Mouse (Mus musculus): ENCODE results near the gene Samd4b. TPM values are rescaled to one million over a fixed set of nuclear protein-coding genes. Genes with fewer than 3 reads are reported as not detected.
A peak's percentile ranks its signal among the peaks of the same experiment; 100 is the strongest.

Gene Samd4b
- polyA plus RNA-seq, 1 experiment from 2014 or later: 26.8 TPM

DNA sequence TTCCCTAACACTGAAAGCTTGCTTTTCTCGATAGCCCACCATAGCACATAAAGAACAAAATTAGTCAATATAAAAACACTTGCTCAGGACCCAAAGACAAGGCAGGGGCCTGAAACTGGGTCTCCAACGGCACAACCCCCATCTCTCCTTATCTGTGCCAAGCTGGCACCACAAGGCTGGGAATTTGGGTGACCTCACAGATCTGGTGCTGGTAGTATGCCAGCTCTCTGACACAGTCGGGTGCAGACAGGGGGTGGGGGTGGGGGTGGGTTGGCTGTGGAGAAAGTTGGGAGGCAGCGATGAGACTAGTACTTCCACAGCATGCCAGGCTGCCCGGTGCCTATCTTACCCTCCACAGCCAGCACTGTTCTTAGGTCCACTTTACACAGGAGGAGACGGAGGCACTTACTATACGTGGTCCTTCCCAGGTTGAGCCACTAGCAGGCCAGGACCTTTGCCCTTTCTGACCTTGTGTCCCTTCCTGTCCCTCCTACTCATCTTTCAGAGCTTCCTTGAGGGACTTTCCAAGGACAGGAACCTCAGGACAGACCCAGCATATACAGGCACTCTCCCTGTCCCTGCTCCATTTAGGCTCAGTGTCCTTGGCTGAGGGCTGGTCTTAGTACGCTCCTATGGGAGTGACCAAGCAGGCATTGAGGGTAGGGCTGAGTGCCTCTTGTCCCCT, 2.1 kb downstream of the Samd4b start:
- ATAC-seq (ENCODE audit: low FRiP score) (no peak), DNase-seq (ENCODE audit: low spot score) (no peak)
- Histone ChIP-seq H3K4me1 (replicated peaks; ENCODE audit: control insufficient read depth, insufficient read depth, low read length) (peaks cover 32% of the 10 kb centered on the region), H3K4me2 (replicated peaks) (peak overlapping the region; percentile 93), H3K36me3 (replicated peaks; ENCODE audit: control insufficient read depth, insufficient read depth) (no peaks in the 10 kb centered on the region), H3K9ac (no peak overlapping the region), H3K4me3 (replicated peaks; ENCODE audit: low read length) (no peak overlapping the region), H3K9me3 (ENCODE audit: control insufficient read depth, low read length) (no peaks in the 10 kb centered on the region), H3K27ac (no peak overlapping the region), H3K27me3 (ENCODE audit: control insufficient read depth, insufficient read depth, low read length) (no peaks in the 10 kb centered on the region)
- WGBS: 73% methylated on average over 8 of the region's 8 CpGs

DNA sequence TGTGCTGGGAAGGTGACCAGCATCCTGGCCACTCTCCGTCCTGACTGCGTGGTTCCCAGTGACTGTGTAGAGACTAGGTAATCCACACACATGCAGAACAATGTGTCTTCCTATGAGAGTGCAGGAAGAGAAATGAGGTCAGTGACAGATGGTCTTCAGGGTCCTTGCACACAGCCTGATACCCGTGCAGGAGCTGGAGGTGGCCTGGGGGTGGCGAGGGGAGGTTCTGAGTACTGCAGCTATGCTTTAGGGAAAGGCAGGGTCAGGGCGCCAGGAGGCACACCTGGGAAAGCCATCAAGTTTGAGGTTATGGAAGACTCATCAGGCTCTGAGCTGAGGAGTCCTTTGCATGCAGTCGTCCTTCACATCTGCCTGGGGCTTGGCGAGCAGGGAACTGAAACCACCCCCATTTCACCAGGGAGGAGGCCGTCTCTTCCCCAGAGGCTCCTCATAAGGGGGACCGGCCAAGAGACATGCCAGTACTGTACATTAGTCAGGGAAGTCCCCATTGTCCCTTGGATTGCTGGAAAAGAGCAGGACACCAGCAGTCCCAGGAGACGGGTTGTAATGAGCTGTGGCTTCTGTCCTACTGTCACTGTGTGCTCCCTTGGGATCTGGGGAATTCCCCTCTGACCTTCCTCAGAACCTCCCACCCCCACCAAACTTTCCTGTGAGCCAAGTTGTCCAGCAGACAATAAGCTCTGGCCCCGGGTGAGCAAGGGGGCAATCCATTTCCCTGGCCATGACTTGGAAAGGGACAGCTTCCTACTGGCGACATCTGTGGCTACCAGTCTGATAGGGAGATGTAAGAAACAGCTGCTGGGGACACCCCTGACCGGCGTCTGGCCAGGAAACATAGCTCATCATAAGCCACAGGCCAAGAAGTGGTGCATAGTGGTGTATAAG, 4.5 kb downstream of the Samd4b start:
- peaks cover 32% of the 10 kb centered on the region for H3K4me1 ChIP-seq (replicated peaks; ENCODE audit: control insufficient read depth, insufficient read depth, low read length)
- no peak overlapping the region for H3K9ac ChIP-seq
- H3K9me3 ChIP-seq (ENCODE audit: control insufficient read depth, low read length): no peaks in the 10 kb centered on the region
- ATAC-seq (ENCODE audit: low FRiP score) (no peak), DNase-seq (ENCODE audit: low spot score) (no peak)
- H3K4me3 ChIP-seq (replicated peaks; ENCODE audit: low read length): no peak overlapping the region
- WGBS: 46% methylated on average over 14 of the region's 14 CpGs
- no peak overlapping the region for H3K4me2 ChIP-seq (replicated peaks)
- H3K27me3 ChIP-seq (ENCODE audit: control insufficient read depth, insufficient read depth, low read length): no peaks in the 10 kb centered on the region
- H3K36me3 ChIP-seq (replicated peaks; ENCODE audit: control insufficient read depth, insufficient read depth): no peaks in the 10 kb centered on the region
- H3K27ac ChIP-seq: no peak overlapping the region

GRCm38 (mm10) chr7:28591862-28592261, 6.1 kb downstream of the Samd4b start:
- H3K4me1 ChIP-seq (replicated peaks; ENCODE audit: control insufficient read depth, insufficient read depth, low read length): peaks cover 32% of the 10 kb centered on the region

GRCm38 (mm10) chr7:28587644-28588043, 10.3 kb downstream of the Samd4b start:
- H3K4me2 ChIP-seq (replicated peaks): no peak overlapping the region
- H3K4me3 ChIP-seq (replicated peaks; ENCODE audit: low read length): no peak overlapping the region
- no peaks in the 10 kb centered on the region for H3K36me3 ChIP-seq (replicated peaks; ENCODE audit: control insufficient read depth, insufficient read depth)
- H3K9me3 ChIP-seq (ENCODE audit: control insufficient read depth, low read length): no peaks in the 10 kb centered on the region
- no peak overlapping the region for H3K9ac ChIP-seq
- DNase-seq (ENCODE audit: low spot score) (no peak), ATAC-seq (ENCODE audit: low FRiP score) (no peak)
- H3K27me3 ChIP-seq (ENCODE audit: control insufficient read depth, insufficient read depth, low read length): no peaks in the 10 kb centered on the region
- H3K4me1 ChIP-seq (replicated peaks; ENCODE audit: control insufficient read depth, insufficient read depth, low read length): peaks cover 17% of the 10 kb centered on the region; the same call in 1 of the 2 replicates
- no peak overlapping the region for H3K27ac ChIP-seq

More at GRCm38 (mm10) chr7:28591862-28592261, 6.1 kb downstream of the Samd4b start:
- H3K9ac ChIP-seq: no peak overlapping the region
- H3K36me3 ChIP-seq (replicated peaks; ENCODE audit: control insufficient read depth, insufficient read depth): no peaks in the 10 kb centered on the region
- 59% methylated on average over 1 of the region's 1 CpGs for WGBS
- no peak overlapping the region for H3K4me3 ChIP-seq (replicated peaks; ENCODE audit: low read length)
- H3K4me2 ChIP-seq (replicated peaks): no peak overlapping the region
- ATAC-seq (ENCODE audit: low FRiP score) (no peak), DNase-seq (ENCODE audit: low spot score) (no peak)
- H3K9me3 ChIP-seq (ENCODE audit: control insufficient read depth, low read length): no peaks in the 10 kb centered on the region
- H3K27me3 ChIP-seq (ENCODE audit: control insufficient read depth, insufficient read depth, low read length): no peaks in the 10 kb centered on the region
- no peak overlapping the region for H3K27ac ChIP-seq

DNA sequence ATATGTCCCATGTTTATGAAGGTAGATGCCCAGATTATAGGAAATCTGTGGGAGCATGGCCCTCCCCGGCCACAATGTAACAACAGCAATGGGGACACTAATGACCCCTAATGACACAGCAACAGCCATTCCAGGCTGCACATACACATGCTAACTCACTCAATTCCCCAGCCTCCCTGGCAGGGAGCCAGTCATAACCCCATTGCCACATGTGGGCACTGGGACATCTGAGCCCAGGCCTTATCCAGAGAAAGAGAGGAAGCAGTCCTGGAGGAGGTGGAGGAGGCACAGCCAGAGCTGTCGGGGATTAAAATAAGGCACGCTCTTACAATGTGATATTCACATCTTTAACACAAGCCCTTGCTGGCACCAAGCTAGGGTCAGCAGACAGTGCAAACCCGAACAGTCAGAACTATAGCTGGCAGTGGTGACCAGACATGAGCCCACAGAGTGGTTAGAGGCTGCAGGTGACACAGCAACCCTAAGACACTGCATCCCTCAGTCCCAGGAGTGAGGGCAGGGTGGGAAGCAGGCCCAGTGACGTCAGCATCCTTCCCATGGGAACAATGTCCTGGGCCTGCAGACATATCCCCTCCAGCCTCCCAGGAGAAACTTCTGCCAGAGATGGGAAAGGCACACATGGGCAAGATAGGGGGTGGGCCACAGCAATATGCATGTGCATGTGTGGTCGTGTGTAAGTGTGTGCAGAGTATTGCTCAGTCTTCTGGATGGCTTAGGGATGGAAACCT, 11.1 kb downstream of the Samd4b start:
- peaks cover 17% of the 10 kb centered on the region; the same call in 1 of the 2 replicates for H3K4me1 ChIP-seq (replicated peaks; ENCODE audit: control insufficient read depth, insufficient read depth, low read length)

DNA sequence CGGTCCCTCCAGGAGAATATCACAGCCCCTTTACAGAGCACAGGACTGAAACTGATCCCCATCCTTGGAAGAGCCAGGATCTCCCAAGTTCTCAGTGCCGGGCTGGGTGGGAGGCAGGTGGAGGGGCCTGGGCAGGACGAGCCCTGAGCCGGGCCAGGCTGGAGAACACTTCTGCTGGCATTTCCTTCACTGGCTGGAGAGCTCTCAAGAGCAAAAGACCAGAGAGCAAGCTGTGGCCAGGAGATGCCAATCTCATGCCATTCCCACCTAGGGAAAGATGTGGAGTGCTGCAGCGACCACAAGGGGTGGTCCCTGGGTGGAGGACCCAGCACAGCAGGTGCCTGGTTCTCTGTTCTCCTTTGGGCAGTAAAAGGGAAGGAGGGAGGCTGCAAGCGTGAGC, 12.9 kb downstream of the Samd4b start:
- 81% methylated on average over 6 of the region's 6 CpGs for WGBS
- Histone ChIP-seq H3K36me3 (replicated peaks; ENCODE audit: control insufficient read depth, insufficient read depth) (no peaks in the 10 kb centered on the region), H3K27me3 (ENCODE audit: control insufficient read depth, insufficient read depth, low read length) (no peaks in the 10 kb centered on the region), H3K4me1 (replicated peaks; ENCODE audit: control insufficient read depth, insufficient read depth, low read length) (peaks cover 17% of the 10 kb centered on the region; the same call in 1 of the 2 replicates), H3K4me2 (replicated peaks) (no peak overlapping the region), H3K9ac (no peak overlapping the region), H3K27ac (no peak overlapping the region), H3K4me3 (replicated peaks; ENCODE audit: low read length) (no peak overlapping the region), H3K9me3 (ENCODE audit: control insufficient read depth, low read length) (no peaks in the 10 kb centered on the region)
- ATAC-seq (ENCODE audit: low FRiP score) (no peak), DNase-seq (ENCODE audit: low spot score) (no peak)

More for the DNA sequence above, 11.1 kb downstream of the Samd4b start:
- Histone ChIP-seq H3K27me3 (ENCODE audit: control insufficient read depth, insufficient read depth, low read length) (no peaks in the 10 kb centered on the region), H3K4me3 (replicated peaks; ENCODE audit: low read length) (no peak overlapping the region), H3K9ac (no peak overlapping the region), H3K4me2 (replicated peaks) (no peak overlapping the region), H3K9me3 (ENCODE audit: control insufficient read depth, low read length) (no peaks in the 10 kb centered on the region), H3K36me3 (replicated peaks; ENCODE audit: control insufficient read depth, insufficient read depth) (no peaks in the 10 kb centered on the region), H3K27ac (no peak overlapping the region)
- ATAC-seq (ENCODE audit: low FRiP score) (no peak), DNase-seq (ENCODE audit: low spot score) (no peak)
- 59% methylated on average over 6 of the region's 6 CpGs for WGBS

- H3K4me1 ChIP-seq (replicated peaks; ENCODE audit: control insufficient read depth, insufficient read depth, low read length): peaks cover 17% of the 10 kb centered on the region; the same call in 1 of the 2 replicates
- WGBS: 75% methylated on average over 4 of the region's 4 CpGs
- no peak overlapping the region for H3K9ac ChIP-seq
Measured at GRCm38 (mm10) chr7:28584468-28584867, 13.5 kb downstream of the Samd4b start.

GRCm38 (mm10) chr7:28583570-28584344, 14.2 kb downstream of the Samd4b start:
- Histone ChIP-seq H3K9me3 (ENCODE audit: control insufficient read depth, low read length) (no peaks in the 10 kb centered on the region), H3K27ac (no peak overlapping the region), H3K4me1 (replicated peaks; ENCODE audit: control insufficient read depth, insufficient read depth, low read length) (peaks cover 17% of the 10 kb centered on the region; the same call in 1 of the 2 replicates), H3K36me3 (replicated peaks; ENCODE audit: control insufficient read depth, insufficient read depth) (no peaks in the 10 kb centered on the region), H3K9ac (no peak overlapping the region), H3K4me2 (replicated peaks) (no peak overlapping the region), H3K4me3 (replicated peaks; ENCODE audit: low read length) (no peak overlapping the region), H3K27me3 (ENCODE audit: control insufficient read depth, insufficient read depth, low read length) (no peaks in the 10 kb centered on the region)
- no peak for DNase-seq (ENCODE audit: low spot score)
- WGBS: 86% methylated on average over 8 of the region's 8 CpGs
- no peak for ATAC-seq (ENCODE audit: low FRiP score)

More at GRCm38 (mm10) chr7:28584468-28584867, 13.5 kb downstream of the Samd4b start:
- ATAC-seq (ENCODE audit: low FRiP score): no peak
- Histone ChIP-seq H3K36me3 (replicated peaks; ENCODE audit: control insufficient read depth, insufficient read depth) (no peaks in the 10 kb centered on the region), H3K4me3 (replicated peaks; ENCODE audit: low read length) (no peak overlapping the region), H3K4me2 (replicated peaks) (no peak overlapping the region), H3K27me3 (ENCODE audit: control insufficient read depth, insufficient read depth, low read length) (no peaks in the 10 kb centered on the region), H3K27ac (no peak overlapping the region), H3K9me3 (ENCODE audit: control insufficient read depth, low read length) (no peaks in the 10 kb centered on the region)
- DNase-seq (ENCODE audit: low spot score): no peak

Data from hindbrain, embryonic 14.5 days (tissue).